Mouse (Mus musculus) left cerebral cortex, postnatal 14 days (tissue): ENCODE measurements around the gene Fbxo46. TPM values are rescaled to one million over a fixed set of nuclear protein-coding genes. Genes with fewer than 3 reads are reported as not detected.

Experiments
- DNase-seq, 2 experiments: peaks; one replicate each; pipeline ENCODE4 v3.0.0; 2021 to 2022; ENCODE audit warnings: low spot score in 2 of 2, mixed read lengths in 1 of 2
- intact Hi-C: fragments of 180-260 bp; cut with DNase I; formaldehyde crosslinking; loops from one replicate; pipeline ENCODE4 v1.15.1; 2025
- microRNA-seq, 2 experiments: library from miRNA; unstranded; fragments of <30 nt; microRNA quantifications; one replicate each; pipeline ENCODE4 v1.2.0; 2022
- total RNA-seq, 2 experiments: library from RNA; stranded (reverse); gene quantifications; 2 replicates each; pipeline ENCODE4 v1.2.3; 2021

Fbxo46 gene
- total RNA-seq, 2 experiments from 2014 or later, result 11.5 to 12.6 TPM

DNA sequence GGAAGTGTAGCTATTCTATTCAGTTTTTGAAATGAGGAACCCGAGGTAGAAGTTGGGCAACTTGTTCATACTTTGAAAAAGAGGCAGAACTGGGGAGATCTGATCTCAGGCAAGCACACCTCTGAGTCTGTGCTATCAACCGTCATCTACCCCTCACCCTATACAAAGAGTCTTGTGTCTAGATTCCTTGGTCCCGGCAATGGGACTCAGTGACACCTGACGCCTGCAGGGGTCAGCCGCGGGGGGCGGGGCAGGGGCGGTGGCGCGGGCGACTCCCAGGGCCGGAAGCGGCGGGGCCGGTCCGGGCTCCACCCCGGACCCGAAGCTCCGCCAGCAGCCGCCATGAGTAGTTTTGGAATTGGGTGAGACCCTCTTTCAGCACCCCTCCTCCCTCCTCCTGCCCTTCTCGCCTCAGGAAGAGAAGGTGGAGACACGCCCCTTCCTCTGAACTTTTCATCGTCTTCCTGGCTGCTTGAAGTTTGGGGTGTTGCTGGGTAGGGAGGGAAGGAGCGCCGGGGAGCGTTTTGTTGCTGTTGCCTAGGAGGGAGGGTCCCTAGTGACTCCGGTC is 61.3 kb downstream of the Fbxo46 start:
- DNase-seq, result no peak
- intact Hi-C loops, result no loop called here

DNA sequence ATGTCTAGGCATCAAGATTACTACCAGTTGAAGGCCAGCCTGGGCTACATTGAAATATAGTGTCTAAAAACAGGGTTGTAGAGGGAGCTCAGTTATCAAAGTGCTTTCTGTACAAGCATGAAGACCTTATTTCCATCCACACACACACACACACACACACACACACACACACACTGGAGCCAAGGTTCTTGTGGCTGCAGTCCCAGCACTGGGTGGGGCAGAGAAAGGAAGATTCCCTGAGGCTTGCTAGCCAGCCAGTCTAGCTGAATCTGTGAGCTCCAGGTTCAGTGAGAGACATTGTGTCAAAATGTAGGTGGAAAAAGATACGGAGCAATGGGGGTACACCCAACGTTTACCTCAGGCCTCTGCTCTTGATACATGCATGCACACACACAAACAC is 64.6 kb downstream of the Fbxo46 start:
- intact Hi-C loops, result no loop called here
- no peak for DNase-seq

DNA sequence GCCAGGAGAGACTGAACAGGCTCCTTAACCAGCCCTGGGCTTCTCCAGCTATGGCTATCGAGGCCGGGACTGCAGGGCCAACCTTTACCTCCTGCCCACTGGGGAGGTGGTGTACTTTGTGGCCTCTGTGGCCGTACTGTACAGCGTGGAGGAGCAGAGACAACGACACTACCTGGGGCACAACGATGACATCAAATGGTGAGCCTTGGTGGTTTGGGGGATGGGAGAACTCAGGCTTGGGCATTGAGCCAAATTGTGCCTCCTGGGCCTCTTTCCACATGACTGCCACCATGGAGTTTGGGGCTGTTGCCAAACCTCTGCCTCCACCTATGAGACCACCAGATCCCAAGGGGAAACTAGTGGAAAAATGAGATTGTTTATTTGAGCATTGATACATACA is 65.1 kb downstream of the Fbxo46 start:
- DNase-seq, result no peak

More for the DNA sequence above, 65.1 kb downstream of the Fbxo46 start:
- intact Hi-C loops, result no loop called here

Small RNAs within 50 kb of the gene (microRNA-seq; reads per million reads assigned to microRNA genes)
- gene Mir3100 (3.4 to 5.7 reads per million in 2 experiments), gene Mir330 (10,131 to 10,479 reads per million in 2 experiments)

Other genes with a start within 250 kb of the Fbxo46 start
- 10 to 100 TPM; 25.1 to 34.5 TPM for gene Pglyrp1, start 248.5 kb upstream of the Fbxo46 start, total RNA-seq
- 10 to 100 TPM; 11.6 to 13.0 TPM for gene Ccdc61, start 209.4 kb upstream of the Fbxo46 start, total RNA-seq
- gene Nova2, start 194.0 kb upstream of the Fbxo46 start, total RNA-seq, result 100 to 1,000 TPM; 105 to 110 TPM
- under 1 TPM; 0.42 to 0.75 TPM for gene Nanos2, start 132.5 kb upstream of the Fbxo46 start, total RNA-seq
- 10 to 100 TPM; 39.9 to 42.2 TPM for gene Mypop, start 128.6 kb upstream of the Fbxo46 start, total RNA-seq
- 10 to 100 TPM; 42.5 to 45.2 TPM for gene Irf2bp1, start 115.8 kb upstream of the Fbxo46 start, total RNA-seq
- gene Foxa3, start 96.3 kb upstream of the Fbxo46 start, total RNA-seq, result not detected
- gene Sympk, start 95.5 kb upstream of the Fbxo46 start, total RNA-seq, result 100 to 1,000 TPM; 106 to 109 TPM
- gene Rsph6a, start 65.2 kb upstream of the Fbxo46 start, total RNA-seq, result under 1 TPM; 0.29 to 0.49 TPM
- 100 to 1,000 TPM; 151 to 162 TPM for gene Dmwd, start 43.6 kb upstream of the Fbxo46 start, total RNA-seq
- gene Dmpk, start 36.0 kb upstream of the Fbxo46 start, total RNA-seq, result 10 to 100 TPM; 34.3 to 36.7 TPM
- gene Six5, start 25.3 kb upstream of the Fbxo46 start, total RNA-seq, result 1 to 10 TPM; 1.6 TPM
- gene Gm4969, start 1.5 kb upstream of the Fbxo46 start, total RNA-seq, result under 1 TPM; 0.48 to 0.76 TPM
- 10 to 100 TPM; 19.6 to 21.9 TPM for gene Qpctl, start 29.4 kb downstream of the Fbxo46 start, total RNA-seq
- gene Snrpd2, start 29.9 kb downstream of the Fbxo46 start, total RNA-seq, result 10 to 100 TPM; 84.3 to 88.7 TPM
- 1 to 10 TPM; 1.6 to 2.8 TPM for gene Gipr, start 46.3 kb downstream of the Fbxo46 start, total RNA-seq
- 100 to 1,000 TPM; 167 to 183 TPM for gene Eml2, start 56.6 kb downstream of the Fbxo46 start, total RNA-seq
- gene Gpr4, start 92.7 kb downstream of the Fbxo46 start, total RNA-seq, result 1 to 10 TPM; 5.2 to 5.5 TPM
- gene Opa3, start 108.5 kb downstream of the Fbxo46 start, total RNA-seq, result 10 to 100 TPM; 40.0 to 43.9 TPM
- 10 to 100 TPM; 18.4 to 21.1 TPM for gene Vasp, start 152.0 kb downstream of the Fbxo46 start, total RNA-seq
- gene Ppm1n, start 160.2 kb downstream of the Fbxo46 start, total RNA-seq, result under 1 TPM in 1 of 2 experiments, not detected in 1; 0.40 TPM
- gene Rtn2, start 162.8 kb downstream of the Fbxo46 start, total RNA-seq, result 100 to 1,000 TPM; 115 to 123 TPM
- gene Fosb, start 190.2 kb downstream of the Fbxo46 start, total RNA-seq, result 10 to 100 TPM in 1 of 2 experiments, 1 to 10 TPM in 1; 7.6 to 10.7 TPM
- 10 to 100 TPM; 42.7 to 44.0 TPM for gene Ercc1, start 224.9 kb downstream of the Fbxo46 start, total RNA-seq
- gene Cd3eap, start 239.6 kb downstream of the Fbxo46 start, total RNA-seq, result 10 to 100 TPM; 20.6 to 20.9 TPM
- gene Ppp1r13l, start 239.9 kb downstream of the Fbxo46 start, total RNA-seq, result 1 to 10 TPM; 6.0 to 6.7 TPM